Mouse (Mus musculus) fat pad, adult 2 months (tissue): ENCODE data around the gene Rims1.

Experiments used
- DNase-seq: peaks from one replicate; pipeline ENCODE4 v3.0.0-alpha.2; 2011; ENCODE audit warnings: low read depth, low spot score; ENCODE audit errors: extremely low read depth

Gene Rims1

DNA sequence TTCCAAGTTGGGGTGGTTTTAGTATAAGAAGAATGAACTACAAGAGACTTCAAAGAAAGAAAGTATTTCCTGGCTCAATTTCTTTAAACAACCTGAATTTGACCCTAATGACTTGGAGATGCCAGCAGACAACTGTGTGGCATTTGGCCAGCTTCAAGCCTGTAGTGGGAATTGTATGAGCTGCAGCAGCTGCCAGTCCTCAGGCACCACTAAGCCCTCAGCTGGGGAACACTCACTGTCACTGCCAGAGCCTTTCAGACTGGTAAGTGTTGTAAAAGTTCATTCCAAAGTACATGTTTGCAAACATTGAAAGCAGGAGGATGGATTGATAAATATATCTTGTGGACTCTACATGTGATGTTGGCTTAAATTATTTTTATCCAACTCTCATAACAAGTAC lies 211.0 kb downstream of the Rims1 start:
- no peak for DNase-seq

DNA sequence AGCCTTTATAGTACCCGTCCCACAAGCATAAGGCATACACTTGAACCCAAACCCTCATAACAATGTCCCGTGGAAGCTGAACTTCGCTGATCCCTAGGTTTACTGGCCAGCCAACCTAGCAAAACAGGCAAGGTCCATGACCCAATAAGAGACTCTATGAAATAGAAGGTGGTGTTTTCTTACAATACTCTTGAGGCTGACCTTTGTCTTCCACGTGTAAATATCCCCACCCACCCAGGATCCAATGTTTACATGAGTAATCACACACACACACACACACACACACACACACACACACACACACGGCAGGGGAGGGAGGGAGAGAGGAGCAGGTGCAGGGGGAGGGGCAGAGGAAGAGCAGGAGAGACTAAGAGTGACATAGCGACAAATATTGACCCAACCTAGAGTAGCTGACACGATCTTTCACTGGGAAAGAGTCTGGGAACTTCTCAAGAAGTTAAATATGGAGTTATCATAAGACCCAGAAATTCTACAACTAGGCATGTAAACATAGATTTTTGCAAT lies 217.9 kb downstream of the Rims1 start:
- DNase-seq = no peak

GRCm38 (mm10) chr1:22585560-22585959 lies 220.2 kb downstream of the Rims1 start:
- DNase-seq = no peak

- DNase-seq = no peak
These were observed 226.3 kb downstream of the Rims1 start for GRCm38 (mm10) chr1:22579470-22579869.

DNA sequence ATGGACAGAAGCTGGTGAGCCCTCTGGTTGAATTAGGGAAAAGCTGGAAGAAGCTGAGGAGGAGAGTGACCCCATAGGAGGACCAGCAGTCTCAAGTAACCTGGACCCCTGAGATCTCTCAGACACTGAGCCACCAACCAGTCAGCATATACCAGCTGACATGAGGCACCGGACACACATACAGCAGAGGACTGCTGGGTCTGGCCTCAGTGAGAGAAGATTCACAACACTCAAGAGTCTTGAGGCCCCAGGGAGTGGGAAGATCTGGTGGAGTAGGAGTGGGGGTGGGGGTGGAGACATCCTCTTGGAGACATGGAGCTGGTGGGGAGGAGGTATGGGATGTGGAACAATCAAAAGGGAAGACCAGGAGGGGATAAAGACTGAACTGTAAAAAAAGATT lies 233.1 kb downstream of the Rims1 start:
- no peak for DNase-seq

- no peak for DNase-seq
These were observed 259.5 kb downstream of the Rims1 start for GRCm38 (mm10) chr1:22546273-22546672.

DNA sequence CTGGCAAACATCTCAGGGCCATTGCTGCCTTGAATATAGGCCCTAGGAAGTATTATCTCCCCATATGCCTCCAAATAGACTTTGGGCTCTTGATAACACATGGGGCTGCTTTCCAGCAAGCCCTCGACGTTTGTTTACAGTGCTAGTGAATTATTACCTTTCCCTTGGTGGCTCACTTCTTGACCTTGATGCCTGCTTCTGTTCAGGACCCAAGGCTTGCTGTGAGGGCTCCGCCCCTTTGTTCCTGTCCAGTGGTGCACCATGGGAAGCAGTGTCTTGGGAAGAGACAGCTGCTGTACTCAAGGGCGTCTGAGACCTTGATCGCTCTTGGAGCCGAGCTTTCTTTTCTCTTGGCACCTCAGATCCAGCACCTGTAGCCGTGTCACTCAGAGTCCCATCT lies 267.7 kb downstream of the Rims1 start:
- no peak for DNase-seq

DNA sequence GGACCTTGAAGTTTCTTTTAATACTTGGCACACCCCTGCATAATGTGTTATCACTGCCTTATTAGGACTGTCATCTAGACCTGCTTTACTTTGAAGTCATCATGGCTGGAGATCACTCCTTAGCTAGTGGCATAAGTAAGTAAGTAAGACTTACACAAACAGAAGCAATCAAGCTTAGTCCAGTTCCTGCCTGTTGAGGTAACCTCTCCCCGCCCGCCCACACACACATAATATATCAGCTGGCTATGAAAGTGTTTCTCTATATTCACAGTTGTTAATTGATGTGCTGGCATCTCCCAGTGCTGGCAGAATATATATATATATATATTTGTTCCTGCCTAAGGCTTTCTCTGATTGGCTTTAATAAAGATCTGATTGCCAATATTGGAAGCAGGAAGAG lies 269.0 kb downstream of the Rims1 start:
- DNase-seq = peak; percentile 56

GRCm38 (mm10) chr1:22535049-22535448 lies 270.7 kb downstream of the Rims1 start:
- DNase-seq = peak; percentile 31

- no peak for DNase-seq
These were observed 272.4 kb downstream of the Rims1 start for GRCm38 (mm10) chr1:22533146-22534096.

DNA sequence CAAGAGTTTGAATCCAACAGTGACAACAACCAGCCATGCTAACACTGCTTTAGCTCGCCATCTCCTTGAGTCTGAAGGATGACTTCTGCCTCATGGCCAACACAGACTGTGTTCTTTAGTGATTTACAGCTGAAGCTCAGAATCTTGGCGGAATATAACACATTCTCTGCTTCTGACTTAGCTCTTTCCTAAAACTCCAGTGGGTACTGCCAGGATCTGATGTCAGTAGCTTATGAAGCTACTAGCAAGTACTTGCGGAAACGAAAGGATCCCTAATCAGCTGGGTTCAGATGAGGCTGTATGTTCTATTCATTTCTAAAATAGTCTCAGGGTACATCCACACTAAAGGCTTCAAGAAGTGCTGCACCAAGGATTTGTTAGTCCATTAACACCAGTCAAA lies 290.7 kb downstream of the Rims1 start:
- no peak for DNase-seq

DNA sequence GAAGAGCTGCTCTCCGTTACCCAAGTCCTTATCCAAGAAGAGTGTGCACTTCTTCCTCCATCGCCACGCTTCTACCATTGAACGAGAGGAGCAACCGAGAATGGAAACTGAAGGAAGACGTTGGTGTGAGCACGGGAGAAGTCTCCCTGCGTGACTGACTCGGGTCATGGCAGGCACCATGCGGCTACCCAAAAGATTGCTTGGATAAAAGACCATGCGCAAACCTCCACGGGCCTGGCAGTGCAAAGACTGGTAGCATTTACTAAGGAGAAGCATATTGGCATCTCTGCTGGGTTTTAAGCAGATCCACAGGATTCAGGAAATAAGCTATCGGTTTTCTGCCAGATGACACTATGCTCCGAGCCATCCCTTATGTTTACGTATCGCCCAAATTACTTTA lies 293.4 kb downstream of the Rims1 start:
- DNase-seq = no peak

GRCm38 (mm10) chr1:22511614-22512013 lies 294.2 kb downstream of the Rims1 start:
- DNase-seq = peak; percentile 89

DNA sequence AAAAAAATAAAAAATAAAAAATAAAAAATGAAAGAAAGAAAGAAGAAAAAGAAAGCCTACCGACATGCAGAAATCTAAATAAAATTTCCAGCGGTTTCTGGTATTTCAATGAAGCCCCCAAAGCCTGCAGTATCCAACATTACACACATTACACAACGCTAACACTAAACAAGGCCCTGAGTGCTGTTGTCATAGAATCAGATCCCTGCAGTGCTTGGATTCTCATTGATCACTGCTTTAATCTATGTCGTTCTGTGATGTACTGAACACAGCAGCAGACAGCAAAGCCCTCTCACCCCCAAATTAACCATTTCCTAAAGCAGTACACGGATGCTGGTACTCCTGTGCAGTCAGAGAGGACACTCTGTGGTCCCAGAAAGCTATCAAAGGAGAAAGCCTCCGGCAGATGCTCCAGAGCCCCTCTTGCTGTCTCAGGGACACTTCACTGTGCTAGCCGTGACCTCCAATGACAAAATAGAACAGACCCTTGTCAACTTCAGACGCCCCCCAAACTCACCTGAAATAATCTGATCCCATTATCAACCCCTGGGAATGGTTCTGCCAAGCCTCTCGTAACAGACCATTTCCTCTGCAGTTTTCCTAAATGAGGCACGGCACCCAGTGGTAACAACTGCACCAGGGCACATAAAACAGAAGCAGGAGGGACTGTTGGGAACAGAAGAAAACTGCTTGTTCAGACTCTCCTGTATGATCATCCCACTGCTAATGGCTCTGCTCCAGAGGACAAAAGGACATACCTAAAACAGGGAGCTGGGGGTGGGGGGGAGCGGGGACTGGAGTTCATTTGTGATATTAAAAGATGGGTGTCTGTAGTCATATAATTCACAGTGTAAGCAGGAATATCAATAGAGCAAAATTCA lies 296.8 kb downstream of the Rims1 start:
- no peak for DNase-seq

- no peak for DNase-seq
These were observed 318.4 kb downstream of the Rims1 start for GRCm38 (mm10) chr1:22487270-22487864.

- DNase-seq = no peak
These were observed 329.6 kb downstream of the Rims1 start for GRCm38 (mm10) chr1:22476220-22476619.

- no peak for DNase-seq
These were observed 338.8 kb downstream of the Rims1 start for GRCm38 (mm10) chr1:22467033-22467432.

- peak; percentile 97 for DNase-seq
These were observed 339.2 kb downstream of the Rims1 start for GRCm38 (mm10) chr1:22466597-22466996.

DNA sequence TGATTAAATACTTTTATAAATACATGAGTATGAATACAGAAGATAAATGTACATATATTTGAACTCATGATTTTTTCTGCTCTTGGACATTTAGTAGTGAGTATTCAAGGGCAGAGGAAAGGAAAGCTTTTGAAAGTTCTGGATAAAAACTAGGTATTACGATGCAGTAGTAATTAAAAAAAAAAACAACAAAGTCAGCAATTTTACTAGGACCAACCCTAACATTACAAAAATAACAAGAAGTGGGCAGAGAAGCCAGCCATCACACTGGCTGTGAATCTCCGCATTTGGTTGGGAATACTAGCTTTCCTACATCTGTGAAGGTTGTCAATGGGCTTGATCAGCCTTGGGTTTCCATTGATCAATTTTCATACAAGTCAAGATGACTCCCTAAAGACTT lies 381.8 kb downstream of the Rims1 start:
- no peak for DNase-seq

- DNase-seq = no peak
These were observed 383.7 kb downstream of the Rims1 start for GRCm38 (mm10) chr1:22422102-22422501.

DNA sequence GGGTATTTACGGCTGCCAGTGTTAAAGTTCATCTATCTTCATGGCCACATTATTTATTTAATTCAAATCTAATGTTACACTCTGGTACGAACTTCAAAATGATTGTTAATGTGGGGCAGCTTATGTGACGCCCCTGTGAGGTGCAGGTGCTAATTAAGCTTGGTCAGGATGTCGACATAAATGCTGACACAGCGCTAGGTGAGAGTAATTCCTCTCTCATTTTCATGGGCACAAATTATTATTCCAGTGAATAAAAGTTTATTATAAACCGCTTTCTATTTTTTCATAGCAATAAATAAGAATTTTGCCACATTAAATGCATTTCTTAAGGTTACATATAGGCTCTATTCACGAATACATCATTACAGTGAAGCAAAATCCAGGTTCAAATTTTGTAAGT lies 395.6 kb downstream of the Rims1 start:
- no peak for DNase-seq
